Mouse (Mus musculus): ENCODE data around the gene Adamts9. TPM values are rescaled to one million over a fixed set of nuclear protein-coding genes. Genes with fewer than 3 reads are reported as not detected.

Gene Adamts9
- polyA plus RNA-seq, 1 experiment from 2014 or later, result 11.2 TPM

DNA sequence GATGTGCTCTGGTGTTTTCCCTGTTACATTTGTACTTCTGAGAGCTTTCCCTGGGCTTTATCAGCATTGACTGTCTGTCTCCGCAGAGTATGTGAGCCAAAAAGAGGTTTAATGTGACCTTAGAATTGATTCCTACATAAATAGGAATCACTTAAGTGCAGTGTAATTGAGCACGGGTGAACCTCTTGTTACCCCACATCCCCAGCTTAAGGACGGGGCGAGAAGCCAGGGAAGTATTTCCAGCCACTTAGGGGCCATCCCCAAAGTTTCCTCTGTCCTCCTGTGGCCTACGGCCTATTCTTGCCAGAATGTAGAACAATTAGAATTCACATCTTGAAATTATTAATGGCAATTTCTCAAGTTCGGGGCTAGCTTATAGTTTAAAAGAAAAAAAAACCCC lies 149.5 kb downstream of the Adamts9 start:
- Histone ChIP-seq H3K36me3 (peaks cover 54% of the 10 kb centered on the region), H3K27me3 (no peaks in the 10 kb centered on the region), H3K4me3 (no peak overlapping the region), H3K4me2 (no peak overlapping the region), H3K27ac (no peak overlapping the region), H3K9me3 (no peaks in the 10 kb centered on the region), H3K9ac (no peak overlapping the region), H3K4me1 (no peaks in the 10 kb centered on the region)
- no peak for ATAC-seq (ENCODE audit: borderline replicate concordance, extremely low read depth, low FRiP score, low TSS enrichment)
- 74% methylated on average over 6 of the region's 6 CpGs for WGBS

DNA sequence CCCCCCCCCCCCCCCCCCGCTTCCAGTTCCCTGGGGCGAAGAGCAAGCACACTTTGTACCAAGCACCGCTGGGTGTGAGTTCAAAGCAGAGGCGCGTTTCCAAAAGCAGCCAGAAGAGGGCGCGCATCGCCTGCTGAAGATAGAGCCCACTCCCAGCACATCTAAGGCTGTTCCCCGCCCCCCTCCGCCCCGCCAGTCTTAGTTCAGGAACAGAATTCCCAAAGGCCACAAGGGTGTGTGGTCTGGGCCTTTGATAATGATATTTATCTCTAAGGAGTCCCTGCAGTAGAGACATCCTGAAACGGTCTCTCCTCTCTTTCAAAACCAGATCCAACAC lies 155.9 kb downstream of the Adamts9 start:
- peak overlapping the region; percentile 28; the same call in 1 of the 2 replicates for H3K4me2 ChIP-seq
- no peak overlapping the region for H3K27ac ChIP-seq
- H3K27me3 ChIP-seq, result no peaks in the 10 kb centered on the region
- peak; percentile 77; the same call in 1 of the 2 replicates for ATAC-seq (ENCODE audit: borderline replicate concordance, extremely low read depth, low FRiP score, low TSS enrichment)
- no peaks in the 10 kb centered on the region for H3K9me3 ChIP-seq
- peaks cover 2% of the 10 kb centered on the region; the same call in 1 of the 2 replicates for H3K4me1 ChIP-seq
- peaks cover 26% of the 10 kb centered on the region for H3K36me3 ChIP-seq
- WGBS, result 0% methylated on average over 11 of the region's 12 CpGs
- no peak overlapping the region for H3K9ac ChIP-seq
- 0 out of 2 replicates have a peak overlapping the region, but pooled peaks have one; percentile 0 for H3K4me3 ChIP-seq

- peaks cover 2% of the 10 kb centered on the region; the same call in 1 of the 2 replicates for H3K4me1 ChIP-seq
- H3K27me3 ChIP-seq, result no peaks in the 10 kb centered on the region
- 0 out of 2 replicates have a peak overlapping the region, but pooled peaks have one; percentile 0 for H3K4me3 ChIP-seq
- H3K4me2 ChIP-seq, result peak overlapping the region; percentile 28; the same call in 1 of the 2 replicates
- WGBS, result 25% methylated on average over 20 of the region's 20 CpGs
- H3K36me3 ChIP-seq, result peaks cover 25% of the 10 kb centered on the region
- H3K9me3 ChIP-seq, result no peaks in the 10 kb centered on the region
- no peak; the same call in 1 of the 2 replicates for ATAC-seq (ENCODE audit: borderline replicate concordance, extremely low read depth, low FRiP score, low TSS enrichment)
- no peak overlapping the region for H3K9ac ChIP-seq
- no peak overlapping the region for H3K27ac ChIP-seq
Measured at GRCm38 (mm10) chr6:92786701-92787375, 156.5 kb downstream of the Adamts9 start.

GRCm38 (mm10) chr6:92784782-92785181 lies 158.5 kb downstream of the Adamts9 start:
- Histone ChIP-seq H3K4me3 (no peak overlapping the region), H3K27ac (no peak overlapping the region), H3K9ac (no peak overlapping the region), H3K4me1 (peaks cover 2% of the 10 kb centered on the region; the same call in 1 of the 2 replicates), H3K4me2 (no peak overlapping the region), H3K36me3 (peaks cover 15% of the 10 kb centered on the region; the same call in 1 of the 2 replicates), H3K27me3 (no peaks in the 10 kb centered on the region), H3K9me3 (no peaks in the 10 kb centered on the region)
- ATAC-seq (ENCODE audit: borderline replicate concordance, extremely low read depth, low FRiP score, low TSS enrichment), result no peak
- 29% methylated on average over 7 of the region's 7 CpGs for WGBS

DNA sequence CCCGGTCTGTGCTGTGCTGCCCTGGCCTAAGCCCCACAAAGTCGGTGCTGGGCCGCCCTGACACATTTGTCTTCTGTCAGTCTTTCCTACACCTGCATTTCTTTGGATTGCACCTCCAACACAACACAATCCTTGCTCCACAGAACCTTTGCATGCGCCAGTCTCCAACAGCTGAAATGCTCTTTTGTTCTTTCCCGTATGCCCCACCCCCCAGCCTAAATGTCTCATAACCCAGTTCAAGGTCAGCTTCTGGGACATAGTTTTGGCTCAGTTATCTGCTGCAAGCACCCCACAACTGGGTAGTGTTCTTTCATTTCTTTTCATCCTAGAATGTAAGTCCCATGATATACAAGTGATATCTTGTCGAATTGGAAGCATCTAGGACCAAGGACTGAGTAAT lies 161.8 kb downstream of the Adamts9 start:
- peaks cover 28% of the 10 kb centered on the region for H3K36me3 ChIP-seq
- no peak overlapping the region for H3K9ac ChIP-seq
- no peak overlapping the region for H3K4me3 ChIP-seq
- no peaks in the 10 kb centered on the region for H3K9me3 ChIP-seq
- no peak overlapping the region for H3K4me2 ChIP-seq
- no peak overlapping the region for H3K27ac ChIP-seq
- ATAC-seq (ENCODE audit: borderline replicate concordance, extremely low read depth, low FRiP score, low TSS enrichment), result no peak
- 83% methylated on average over 6 of the region's 6 CpGs for WGBS
- no peaks in the 10 kb centered on the region for H3K27me3 ChIP-seq
- 0 out of 2 replicates have a peak, but pooled peaks cover 3% of the 10 kb centered on the region for H3K4me1 ChIP-seq

DNA sequence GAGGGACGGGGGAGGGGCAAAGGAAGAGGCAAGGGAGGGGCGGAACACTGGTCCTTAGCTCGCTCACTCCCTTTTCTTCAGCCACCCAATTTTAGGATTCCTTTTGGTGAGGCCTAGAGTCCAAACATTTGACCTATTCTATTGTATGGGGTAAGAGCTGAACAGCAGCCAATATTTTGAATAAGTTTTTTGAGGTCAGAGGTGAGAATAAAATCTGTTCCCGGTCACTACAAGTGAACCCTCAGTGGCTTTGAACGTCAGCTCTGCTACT lies 163.4 kb downstream of the Adamts9 start:
- Histone ChIP-seq H3K36me3 (peaks cover 33% of the 10 kb centered on the region), H3K4me2 (no peak overlapping the region), H3K9me3 (no peaks in the 10 kb centered on the region), H3K4me1 (0 out of 2 replicates have a peak, but pooled peaks cover 3% of the 10 kb centered on the region), H3K27me3 (no peaks in the 10 kb centered on the region), H3K9ac (no peak overlapping the region), H3K4me3 (no peak overlapping the region), H3K27ac (no peak overlapping the region)
- WGBS, result 34% methylated on average over 5 of the region's 5 CpGs
- no peak for ATAC-seq (ENCODE audit: borderline replicate concordance, extremely low read depth, low FRiP score, low TSS enrichment)

- ATAC-seq (ENCODE audit: borderline replicate concordance, extremely low read depth, low FRiP score, low TSS enrichment), result peak; percentile 67; the same call in 1 of the 2 replicates
- 77% methylated on average over 11 of the region's 11 CpGs for WGBS
- no peaks in the 10 kb centered on the region for H3K27me3 ChIP-seq
Measured at GRCm38 (mm10) chr6:92779140-92779934, 164.0 kb downstream of the Adamts9 start.

GRCm38 (mm10) chr6:92776356-92776755 lies 166.9 kb downstream of the Adamts9 start:
- 12% methylated on average over 2 of the region's 2 CpGs for WGBS
- H3K27ac ChIP-seq, result no peak overlapping the region
- 0 out of 2 replicates have a peak, but pooled peaks cover 3% of the 10 kb centered on the region for H3K4me1 ChIP-seq
- H3K36me3 ChIP-seq, result peaks cover 44% of the 10 kb centered on the region
- no peak overlapping the region for H3K4me2 ChIP-seq
- H3K9ac ChIP-seq, result no peak overlapping the region
- no peaks in the 10 kb centered on the region for H3K9me3 ChIP-seq
- H3K27me3 ChIP-seq, result no peaks in the 10 kb centered on the region
- no peak for ATAC-seq (ENCODE audit: borderline replicate concordance, extremely low read depth, low FRiP score, low TSS enrichment)
- no peak overlapping the region for H3K4me3 ChIP-seq

More at GRCm38 (mm10) chr6:92779140-92779934, 164.0 kb downstream of the Adamts9 start:
- H3K36me3 ChIP-seq, result peaks cover 32% of the 10 kb centered on the region
- H3K27ac ChIP-seq, result no peak overlapping the region
- no peak overlapping the region for H3K4me2 ChIP-seq
- no peak overlapping the region for H3K4me3 ChIP-seq
- no peak overlapping the region for H3K9ac ChIP-seq
- H3K9me3 ChIP-seq, result no peaks in the 10 kb centered on the region
- 0 out of 2 replicates have a peak, but pooled peaks cover 3% of the 10 kb centered on the region for H3K4me1 ChIP-seq

DNA sequence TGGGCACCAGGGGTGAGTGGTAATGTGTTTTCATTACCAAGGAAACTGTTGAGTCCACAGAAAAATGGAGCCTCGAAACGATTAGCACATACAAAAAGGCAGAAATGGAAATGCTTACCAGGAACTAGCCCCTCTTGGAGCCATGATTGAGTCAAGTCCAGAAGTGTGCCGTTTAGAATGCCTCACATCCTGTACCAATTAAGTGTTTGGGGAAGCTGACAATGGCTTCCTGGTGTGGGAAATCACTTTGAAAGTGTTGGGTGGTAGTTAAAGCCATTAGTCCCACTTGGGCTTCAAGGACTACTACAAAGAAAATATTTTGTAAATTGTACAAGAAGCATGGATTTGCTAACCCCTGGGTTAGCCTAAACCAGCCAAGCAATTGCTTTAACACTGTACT lies 180.9 kb downstream of the Adamts9 start:
- no peak overlapping the region for H3K4me2 ChIP-seq
- no peak for ATAC-seq (ENCODE audit: borderline replicate concordance, extremely low read depth, low FRiP score, low TSS enrichment)
- no peak overlapping the region for H3K4me3 ChIP-seq
- no peak overlapping the region for H3K27ac ChIP-seq
- no peaks in the 10 kb centered on the region for H3K9me3 ChIP-seq
- no peak overlapping the region for H3K9ac ChIP-seq
- no peaks in the 10 kb centered on the region for H3K36me3 ChIP-seq
- no peaks in the 10 kb centered on the region for H3K27me3 ChIP-seq
- WGBS, result 50% methylated on average over 3 of the region's 3 CpGs
- no peaks in the 10 kb centered on the region for H3K4me1 ChIP-seq

DNA sequence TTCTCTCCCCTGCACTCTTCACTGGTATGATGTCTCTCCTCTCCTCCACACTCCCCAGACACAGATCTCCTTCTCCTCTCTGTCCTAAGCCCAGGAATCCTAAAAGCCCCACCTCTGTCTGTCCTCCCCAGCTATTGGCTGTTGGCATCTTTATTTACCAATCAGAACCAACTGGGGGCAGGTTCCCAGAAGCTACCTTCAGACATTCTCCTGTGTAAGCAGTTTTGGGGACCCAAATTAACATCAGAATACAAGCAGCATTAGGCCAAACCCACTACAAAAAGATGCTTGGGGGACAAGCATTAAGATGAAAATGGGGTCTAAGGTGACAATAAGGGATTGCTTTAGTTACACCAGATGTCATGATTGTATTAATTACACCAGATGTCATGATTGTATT lies 183.7 kb downstream of the Adamts9 start:
- Histone ChIP-seq H3K4me2 (no peak overlapping the region), H3K4me1 (no peaks in the 10 kb centered on the region), H3K9ac (no peak overlapping the region), H3K36me3 (no peaks in the 10 kb centered on the region), H3K27ac (no peak overlapping the region), H3K27me3 (no peaks in the 10 kb centered on the region), H3K4me3 (no peak overlapping the region), H3K9me3 (no peaks in the 10 kb centered on the region)
- ATAC-seq (ENCODE audit: borderline replicate concordance, extremely low read depth, low FRiP score, low TSS enrichment), result no peak

DNA sequence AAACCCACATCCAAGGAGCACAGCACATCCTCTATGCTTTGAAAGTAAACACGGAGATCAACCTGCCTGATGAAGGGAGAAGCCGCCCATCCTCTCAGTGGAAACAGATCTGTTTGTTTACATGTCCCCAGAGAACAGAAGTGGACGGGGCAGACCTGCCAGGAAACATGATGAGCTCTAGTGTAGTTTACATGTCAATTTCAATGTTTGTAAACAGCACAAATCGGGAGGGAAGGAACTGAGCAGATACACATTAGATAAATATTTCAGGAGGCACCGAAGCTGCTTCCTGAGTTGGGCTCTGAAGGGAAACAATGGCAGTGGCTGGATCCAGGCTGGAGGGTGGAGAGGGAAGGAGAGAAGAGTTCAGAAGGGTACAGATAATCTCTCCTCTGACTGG lies 187.5 kb downstream of the Adamts9 start:
- H3K27me3 ChIP-seq, result no peaks in the 10 kb centered on the region
- H3K4me2 ChIP-seq, result no peak overlapping the region
- no peak for ATAC-seq (ENCODE audit: borderline replicate concordance, extremely low read depth, low FRiP score, low TSS enrichment)
- no peaks in the 10 kb centered on the region for H3K4me1 ChIP-seq
- H3K9me3 ChIP-seq, result no peaks in the 10 kb centered on the region
- H3K27ac ChIP-seq, result no peak overlapping the region
- H3K4me3 ChIP-seq, result no peak overlapping the region
- 7% methylated on average over 5 of the region's 5 CpGs for WGBS
- no peak overlapping the region for H3K9ac ChIP-seq
- H3K36me3 ChIP-seq, result no peaks in the 10 kb centered on the region

- Histone ChIP-seq H3K36me3 (no peaks in the 10 kb centered on the region), H3K9ac (no peak overlapping the region), H3K4me2 (no peak overlapping the region), H3K9me3 (no peaks in the 10 kb centered on the region), H3K4me1 (no peaks in the 10 kb centered on the region), H3K27ac (no peak overlapping the region), H3K27me3 (no peaks in the 10 kb centered on the region), H3K4me3 (no peak overlapping the region)
- no peak for ATAC-seq (ENCODE audit: borderline replicate concordance, extremely low read depth, low FRiP score, low TSS enrichment)
- 55% methylated on average over 2 of the region's 2 CpGs for WGBS
Measured at GRCm38 (mm10) chr6:92752737-92753136, 190.6 kb downstream of the Adamts9 start.

Data from lung, embryonic 15.5 days (tissue).